Mouse (Mus musculus) lung, adult 2 months (tissue): Measurements from ENCODE around the gene Mrpl14.

Experiments used
- CTCF ChIP-seq: fragments of 200-500 bp; IDR thresholded peaks from 2 replicates; pipeline ENCODE4 v1.5.1; 2011; ENCODE audit warnings: mild to moderate bottlenecking, low read length, control low read depth; ENCODE audit not compliant: insufficient read depth
- POLR2A ChIP-seq: fragments of 200-500 bp; IDR thresholded peaks from 2 replicates; pipeline ENCODE4 v1.6.1; 2011; ENCODE audit warnings: low read depth, mild to moderate bottlenecking, control low read depth, low read length, borderline replicate concordance; ENCODE audit errors: extremely low read depth

DNA sequence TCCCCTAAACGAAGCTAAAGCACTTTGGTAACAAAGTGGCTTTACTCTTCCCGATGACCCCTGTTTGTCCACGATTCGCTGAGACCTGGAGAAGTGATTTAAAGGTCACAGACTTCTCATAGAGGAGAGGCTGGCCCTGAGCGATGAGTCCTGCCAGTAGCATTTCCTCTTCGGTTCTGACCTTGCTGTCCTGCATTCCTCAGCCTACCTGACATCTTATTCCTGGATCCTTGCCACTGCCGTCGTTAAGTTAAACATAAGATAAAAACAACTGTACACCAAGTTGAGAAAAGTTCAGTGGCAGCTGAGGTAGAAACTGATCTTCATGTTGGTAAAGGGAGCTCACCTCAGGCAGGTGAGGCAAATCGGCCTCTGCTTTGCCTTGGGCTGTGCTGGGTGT, 3.0 kb downstream of the Mrpl14 start:
- TF ChIP-seq CTCF (no peak), POLR2A (no peak)
